Mouse (Mus musculus) intestine, embryonic 15.5 days (tissue): ENCODE results near the gene Golga7b. TPM values are rescaled to one million over a fixed set of nuclear protein-coding genes. Genes with fewer than 3 reads are reported as not detected.

Experiments used
- ATAC-seq: fragments of 200-750 bp; cut with Nextera tagmentation; 2 replicates; pipeline ENCODE4 v1.8.0; 2017; ENCODE audit warnings: moderate TSS enrichment, moderate library complexity
- H3K27ac ChIP-seq: fragments of 300-500 bp; sonication (generic); 2 replicates; pipeline ENCODE4 v1.5.1; 2015; ENCODE audit warnings: mild to moderate bottlenecking, inconsistent platforms
- H3K27me3 ChIP-seq: fragments of 300-500 bp; sonication (generic); replicated peaks from 2 replicates; pipeline ENCODE4 v1.6.1; 2015; ENCODE audit warnings: inconsistent platforms
- H3K36me3 ChIP-seq: fragments of 300-500 bp; sonication (generic); 2 replicates; pipeline ENCODE4 v1.6.1; 2015; ENCODE audit warnings: inconsistent platforms
- H3K4me1 ChIP-seq: fragments of 300-500 bp; sonication (generic); replicated peaks from 2 replicates; pipeline ENCODE4 v1.6.1; 2015; ENCODE audit warnings: inconsistent platforms
- H3K4me2 ChIP-seq: fragments of 300-500 bp; sonication (generic); replicated peaks from 2 replicates; pipeline ENCODE4 v1.6.1; 2015; ENCODE audit warnings: mild to moderate bottlenecking, inconsistent platforms
- H3K4me3 ChIP-seq: fragments of 300-500 bp; sonication (generic); replicated peaks from 2 replicates; pipeline ENCODE4 v1.5.1; 2015; ENCODE audit warnings: inconsistent platforms
- H3K9ac ChIP-seq: fragments of 300-500 bp; sonication (generic); 2 replicates; pipeline ENCODE4 v1.6.1; 2015; ENCODE audit warnings: inconsistent platforms
- H3K9me3 ChIP-seq: fragments of 300-500 bp; sonication (generic); 2 replicates; pipeline ENCODE4 v1.6.1; 2016; ENCODE audit warnings: inconsistent platforms
- WGBS: fragments of 180-500 bp; shearing (Covaris S2); methylation state at CpG from one replicate; pipeline ENCODE4 v1.1.7; 2015; 5-methylcytosine and 5-hydroxymethylcytosine counted together
- polyA plus RNA-seq: library from polyadenylated mRNA; unstranded; fragments of >200 nt; fragmentation: Nextera tagmentation; extraction: Ambion mirVana; gene quantifications from 2 replicates; pipeline ENCODE4 v1.2.1, GENCODE M21; 2015

Gene Golga7b
- polyA plus RNA-seq, 1 experiment from 2014 or later: 1.1 TPM

GRCm38 (mm10) chr19:42256611-42257240, 9.4 kb downstream of the Golga7b start:
- Histone ChIP-seq H3K27me3 (peaks cover 9% of the 10 kb centered on the region), H3K9ac (no peak overlapping the region), H3K4me2 (no peak overlapping the region), H3K27ac (no peak overlapping the region), H3K4me1 (no peaks in the 10 kb centered on the region), H3K4me3 (no peak overlapping the region), H3K36me3 (no peaks in the 10 kb centered on the region), H3K9me3 (no peaks in the 10 kb centered on the region)
- WGBS: 83% methylated on average over 12 of the region's 12 CpGs
- ATAC-seq: no peak

GRCm38 (mm10) chr19:42257241-42257635, 9.9 kb downstream of the Golga7b start:
- no peak overlapping the region for H3K4me2 ChIP-seq
- H3K9me3 ChIP-seq: no peaks in the 10 kb centered on the region
- no peak for ATAC-seq
- H3K27ac ChIP-seq: no peak overlapping the region
- 89% methylated on average over 12 of the region's 12 CpGs for WGBS
- H3K4me3 ChIP-seq: no peak overlapping the region
- H3K9ac ChIP-seq: no peak overlapping the region
- no peaks in the 10 kb centered on the region for H3K4me1 ChIP-seq
- peaks cover 9% of the 10 kb centered on the region for H3K27me3 ChIP-seq
- no peaks in the 10 kb centered on the region for H3K36me3 ChIP-seq

- Histone ChIP-seq H3K9me3 (no peaks in the 10 kb centered on the region), H3K36me3 (no peaks in the 10 kb centered on the region), H3K4me1 (no peaks in the 10 kb centered on the region), H3K27me3 (peaks cover 9% of the 10 kb centered on the region), H3K27ac (no peak overlapping the region), H3K9ac (no peak overlapping the region), H3K4me3 (no peak overlapping the region), H3K4me2 (no peak overlapping the region)
- 75% methylated on average over 3 of the region's 3 CpGs for WGBS
- no peak for ATAC-seq
Observed at GRCm38 (mm10) chr19:42258031-42258430, 10.7 kb downstream of the Golga7b start.

- Histone ChIP-seq H3K27ac (no peak overlapping the region), H3K27me3 (peaks cover 9% of the 10 kb centered on the region), H3K4me3 (no peak overlapping the region), H3K4me2 (no peak overlapping the region), H3K9ac (no peak overlapping the region), H3K9me3 (no peaks in the 10 kb centered on the region), H3K4me1 (no peaks in the 10 kb centered on the region), H3K36me3 (no peaks in the 10 kb centered on the region)
- 66% methylated on average over 5 of the region's 5 CpGs for WGBS
- no peak for ATAC-seq
Observed at GRCm38 (mm10) chr19:42258596-42258995, 11.2 kb downstream of the Golga7b start.

- WGBS: 79% methylated on average over 8 of the region's 8 CpGs
- Histone ChIP-seq H3K4me3 (no peak overlapping the region), H3K4me2 (no peak overlapping the region), H3K9me3 (no peaks in the 10 kb centered on the region), H3K27me3 (no peaks in the 10 kb centered on the region; the same call in 1 of the 2 replicates), H3K9ac (no peak overlapping the region), H3K36me3 (no peaks in the 10 kb centered on the region), H3K27ac (no peak overlapping the region), H3K4me1 (no peaks in the 10 kb centered on the region)
- no peak for ATAC-seq
Observed at GRCm38 (mm10) chr19:42260486-42260885, 13.1 kb downstream of the Golga7b start.

GRCm38 (mm10) chr19:42263524-42263923, 16.1 kb downstream of the Golga7b start:
- Histone ChIP-seq H3K9me3 (no peaks in the 10 kb centered on the region), H3K4me3 (no peak overlapping the region), H3K4me1 (peaks cover 5% of the 10 kb centered on the region; the same call in 1 of the 2 replicates), H3K4me2 (no peak overlapping the region), H3K27ac (no peak overlapping the region), H3K36me3 (no peaks in the 10 kb centered on the region), H3K27me3 (no peaks in the 10 kb centered on the region), H3K9ac (no peak overlapping the region)
- ATAC-seq: no peak
- 35% methylated on average over 3 of the region's 3 CpGs for WGBS

- H3K27me3 ChIP-seq: no peaks in the 10 kb centered on the region
- ATAC-seq: no peak
- H3K36me3 ChIP-seq: no peaks in the 10 kb centered on the region
- no peak overlapping the region for H3K9ac ChIP-seq
- H3K9me3 ChIP-seq: no peaks in the 10 kb centered on the region
- no peak overlapping the region for H3K27ac ChIP-seq
- H3K4me1 ChIP-seq: peaks cover 6% of the 10 kb centered on the region; the same call in 1 of the 2 replicates
- 2% methylated on average over 19 of the region's 19 CpGs for WGBS
- peak overlapping the region; percentile 5; the same call in 1 of the 2 replicates for H3K4me3 ChIP-seq
- H3K4me2 ChIP-seq: peak overlapping the region; percentile 54
Observed at GRCm38 (mm10) chr19:42268337-42268736, 21.0 kb downstream of the Golga7b start.

GRCm38 (mm10) chr19:42270119-42270518, 22.7 kb downstream of the Golga7b start:
- Histone ChIP-seq H3K36me3 (no peaks in the 10 kb centered on the region), H3K4me2 (no peak overlapping the region), H3K4me3 (no peak overlapping the region), H3K27ac (no peak overlapping the region), H3K9ac (no peak overlapping the region), H3K9me3 (no peaks in the 10 kb centered on the region), H3K27me3 (no peaks in the 10 kb centered on the region), H3K4me1 (peaks cover 6% of the 10 kb centered on the region; the same call in 1 of the 2 replicates)
- WGBS: 60% methylated on average over 6 of the region's 6 CpGs
- ATAC-seq: no peak

- ATAC-seq: no peak
- Histone ChIP-seq H3K9ac (no peak overlapping the region), H3K9me3 (no peaks in the 10 kb centered on the region), H3K4me2 (no peak overlapping the region), H3K27me3 (no peaks in the 10 kb centered on the region), H3K4me1 (peaks cover 6% of the 10 kb centered on the region; the same call in 1 of the 2 replicates), H3K4me3 (no peak overlapping the region), H3K36me3 (no peaks in the 10 kb centered on the region), H3K27ac (no peak overlapping the region)
- 74% methylated on average over 7 of the region's 7 CpGs for WGBS
Observed at GRCm38 (mm10) chr19:42271182-42271581, 23.8 kb downstream of the Golga7b start.

- no peak overlapping the region for H3K4me2 ChIP-seq
- ATAC-seq: no peak
- WGBS: 43% methylated on average over 14 of the region's 14 CpGs
Observed at GRCm38 (mm10) chr19:42272003-42272963, 24.9 kb downstream of the Golga7b start.

GRCm38 (mm10) chr19:42277288-42277687, 29.9 kb downstream of the Golga7b start:
- Histone ChIP-seq H3K27me3 (no peaks in the 10 kb centered on the region), H3K9ac (no peak overlapping the region), H3K36me3 (no peaks in the 10 kb centered on the region), H3K27ac (no peak overlapping the region), H3K4me3 (no peak overlapping the region), H3K9me3 (no peaks in the 10 kb centered on the region), H3K4me1 (no peaks in the 10 kb centered on the region), H3K4me2 (no peak overlapping the region)
- 67% methylated on average over 6 of the region's 6 CpGs for WGBS
- ATAC-seq: no peak

More at GRCm38 (mm10) chr19:42272003-42272963, 24.9 kb downstream of the Golga7b start:
- H3K27ac ChIP-seq: no peak overlapping the region
- no peaks in the 10 kb centered on the region for H3K27me3 ChIP-seq
- no peaks in the 10 kb centered on the region for H3K36me3 ChIP-seq
- H3K4me3 ChIP-seq: no peak overlapping the region
- H3K4me1 ChIP-seq: peaks cover 6% of the 10 kb centered on the region; the same call in 1 of the 2 replicates
- H3K9me3 ChIP-seq: no peaks in the 10 kb centered on the region
- H3K9ac ChIP-seq: no peak overlapping the region

GRCm38 (mm10) chr19:42278461-42278860, 31.1 kb downstream of the Golga7b start:
- WGBS: 76% methylated on average over 5 of the region's 5 CpGs

More at GRCm38 (mm10) chr19:42278461-42278860, 31.1 kb downstream of the Golga7b start:
- Histone ChIP-seq H3K27me3 (no peaks in the 10 kb centered on the region), H3K4me3 (no peak overlapping the region), H3K4me1 (no peaks in the 10 kb centered on the region), H3K9ac (no peak overlapping the region), H3K36me3 (no peaks in the 10 kb centered on the region), H3K9me3 (no peaks in the 10 kb centered on the region), H3K4me2 (no peak overlapping the region), H3K27ac (no peak overlapping the region)
- no peak for ATAC-seq
